In the genomic region with DNA sequence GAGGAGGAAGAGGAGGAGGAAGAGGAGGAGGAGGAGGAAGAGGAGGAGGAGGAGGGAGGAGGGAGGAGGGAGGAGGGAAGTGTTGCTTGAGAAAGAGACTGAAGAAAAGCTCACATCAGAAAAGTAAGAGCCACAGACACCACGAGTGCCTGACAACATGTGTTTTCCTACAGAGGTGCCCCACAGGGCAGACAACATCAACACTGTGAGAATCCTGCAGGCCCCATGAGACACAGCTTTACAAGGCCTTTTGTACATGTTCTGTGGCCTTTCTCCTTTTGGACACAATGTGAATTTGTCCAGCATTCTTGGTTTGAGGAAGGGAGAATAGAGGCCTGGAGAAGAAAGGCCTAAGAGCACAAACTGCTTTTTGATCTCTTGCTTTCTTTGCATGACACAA, we compare ENCODE assay signal across 9 mouse cellular contexts.
"Had no signal": no experiment of that assay in that cellular context is flagged by ENCODE, and none has a peak within 500 bp of the region (broad histone marks: within the 10 kb centered on the region; RNA-seq: fewer than 3 reads in every experiment).

No protein-coding gene starts in this region.

- H3K36me3 ChIP-seq: lung, embryonic 15.5 days; midbrain, embryonic 13.5 days; midbrain, embryonic 15.5 days; neural tube, embryonic 12.5 days; stomach, embryonic 15.5 days had no signal

- H3K4me2 ChIP-seq: lung, embryonic 15.5 days; midbrain, embryonic 13.5 days; midbrain, embryonic 15.5 days; neural tube, embryonic 12.5 days; stomach, embryonic 15.5 days had no signal

- H3K27ac ChIP-seq: lung, embryonic 15.5 days; macrophage; midbrain, embryonic 13.5 days; neural tube, embryonic 12.5 days; stomach, embryonic 15.5 days; stomach, postnatal 0 days had no signal

- H3K9ac ChIP-seq: liver, postnatal 0 days; lung, embryonic 15.5 days; midbrain, embryonic 13.5 days; midbrain, embryonic 15.5 days; neural tube, embryonic 12.5 days; stomach, embryonic 15.5 days had no signal

- ATAC-seq: liver, postnatal 0 days had no signal

- H3K27me3 ChIP-seq: lung, embryonic 15.5 days; megakaryocyte, embryonic 14.5 days; neural tube, embryonic 12.5 days; stomach, embryonic 15.5 days had no signal

- H3K9me3 ChIP-seq: lung, embryonic 15.5 days; megakaryocyte, embryonic 14.5 days; midbrain, embryonic 13.5 days; midbrain, embryonic 15.5 days; neural tube, embryonic 12.5 days; stomach, embryonic 15.5 days had no signal

- H3K4me3 ChIP-seq: lung, embryonic 15.5 days; megakaryocyte, embryonic 14.5 days; midbrain, embryonic 13.5 days; midbrain, embryonic 15.5 days; neural tube, embryonic 12.5 days; stomach, embryonic 15.5 days had no signal

- H3K4me1 ChIP-seq: lung, embryonic 15.5 days; megakaryocyte, embryonic 14.5 days; neural tube, embryonic 12.5 days; stomach, embryonic 15.5 days had no signal
